Mouse (Mus musculus): ENCODE results near the gene Immp2l.

Immp2l gene

DNA sequence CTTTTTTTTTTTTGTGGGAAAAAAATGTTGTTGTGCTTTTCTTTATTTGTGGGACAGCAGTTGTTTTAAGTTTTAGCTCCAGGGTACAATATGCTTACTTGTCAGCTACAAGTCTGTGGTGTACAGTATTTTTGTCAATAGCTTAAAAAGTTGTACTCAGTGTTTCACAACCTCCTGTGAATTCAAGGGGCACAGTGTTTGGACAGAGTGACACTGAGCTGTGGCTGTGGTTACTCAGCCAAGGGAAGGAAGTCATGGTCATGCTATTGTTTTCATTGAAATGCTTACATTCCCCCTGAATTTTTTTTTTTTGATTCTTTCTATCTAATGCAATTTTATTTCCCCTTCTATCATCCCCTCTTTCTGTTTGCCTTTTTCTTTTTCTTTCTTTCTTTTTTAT, 159.0 kb downstream of the Immp2l start:
- DNase-seq (ENCODE audit: low spot score in 2 of 2), result no peak

DNA sequence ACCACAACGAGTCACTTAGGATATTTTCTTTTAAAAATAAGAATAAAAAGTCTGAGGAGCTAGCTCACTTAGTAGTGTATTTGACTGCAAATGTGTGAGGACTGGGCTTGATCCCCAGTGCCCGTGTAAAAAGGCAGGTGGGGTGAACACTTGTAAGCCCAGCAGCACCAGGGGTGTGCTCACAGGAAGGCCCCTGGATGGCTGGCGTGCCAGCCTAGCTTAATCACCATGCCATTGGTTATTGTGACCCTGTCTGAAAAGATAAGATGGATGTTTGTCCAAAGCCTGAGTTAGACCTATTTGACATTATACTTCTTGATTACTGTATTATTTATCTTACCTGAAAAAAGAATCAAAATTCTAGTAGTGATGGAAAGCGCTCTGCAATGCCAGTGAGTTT, 161.2 kb downstream of the Immp2l start:
- no peak for DNase-seq (ENCODE audit: low spot score in 2 of 2)

DNA sequence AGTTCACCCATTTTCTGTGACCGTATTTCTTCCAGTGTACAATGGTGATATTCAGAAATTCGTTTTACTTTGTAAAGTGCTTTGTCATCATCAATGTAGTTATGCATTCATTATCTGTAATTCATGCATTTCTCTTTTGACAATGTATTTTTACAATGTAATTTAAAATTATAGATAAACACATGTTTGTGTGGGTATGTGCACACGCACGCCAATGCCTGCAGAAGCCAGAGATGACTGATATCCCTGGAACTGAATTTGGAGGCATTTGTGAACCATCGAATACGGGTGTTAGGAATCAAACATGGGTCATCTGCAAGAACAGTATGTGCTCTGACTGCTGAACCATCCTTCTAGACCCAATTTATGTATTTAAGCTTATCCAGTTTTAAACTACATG, 161.6 kb downstream of the Immp2l start:
- DNase-seq (ENCODE audit: low spot score in 2 of 2), result no peak

DNA sequence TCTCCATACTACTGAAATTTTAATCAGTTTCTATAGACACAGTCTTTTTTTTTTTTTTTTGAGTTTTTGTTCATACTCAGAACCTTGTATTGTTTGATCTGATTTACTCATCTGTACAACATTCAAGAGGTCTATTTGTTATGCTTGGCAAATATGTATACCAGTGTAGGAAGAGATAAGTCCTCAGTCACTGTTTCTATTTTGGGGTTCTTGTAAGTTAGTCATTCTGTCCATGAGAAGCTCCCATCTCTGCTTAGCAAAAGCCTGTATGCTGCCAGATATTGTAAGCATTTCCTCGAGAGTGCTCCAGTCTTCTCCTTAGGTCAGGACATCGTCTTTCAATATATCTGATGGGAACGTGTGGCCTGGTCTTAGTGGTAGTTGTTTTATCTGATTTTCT, 168.9 kb downstream of the Immp2l start:
- DNase-seq (ENCODE audit: low spot score in 2 of 2), result no peak

DNA sequence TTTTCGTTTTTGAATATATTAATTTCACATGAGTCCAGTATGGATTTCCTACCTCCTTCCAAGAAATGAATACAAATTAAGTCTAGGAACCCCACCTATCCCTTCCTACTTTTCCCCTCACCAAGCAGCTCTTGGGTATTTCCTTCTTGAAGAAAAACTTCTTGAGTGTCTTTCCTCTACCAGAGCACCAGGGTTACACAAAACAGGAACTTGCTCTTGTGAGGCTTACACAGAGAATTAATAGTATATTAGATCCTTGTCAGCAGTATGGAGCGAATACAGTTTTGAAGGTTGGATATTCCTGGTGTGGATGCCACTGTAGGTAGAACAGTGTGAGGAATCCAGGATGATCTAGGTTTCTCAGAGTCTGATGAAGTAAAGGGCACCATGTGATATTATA, 172.5 kb downstream of the Immp2l start:
- no peak for DNase-seq (ENCODE audit: low spot score in 2 of 2)

DNA sequence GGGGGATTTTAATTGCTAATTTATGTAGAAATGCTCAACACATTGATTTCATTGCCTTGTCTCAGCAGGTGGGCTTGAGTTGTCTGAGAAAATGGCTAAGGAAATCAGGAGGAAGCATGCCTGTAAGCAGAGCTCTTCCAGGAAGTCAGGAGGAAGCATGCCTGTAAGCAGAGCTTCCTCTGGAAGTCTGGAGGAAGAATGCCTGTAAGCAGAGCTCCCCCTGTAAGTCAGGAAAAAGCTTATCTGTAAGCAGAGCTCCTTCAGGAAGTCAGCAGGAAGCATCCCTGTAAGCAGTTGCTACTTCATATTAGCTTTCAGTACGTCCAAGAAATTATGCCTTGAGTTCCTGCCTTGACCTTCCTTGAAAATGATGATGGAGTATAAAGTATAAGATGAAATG, 191.3 kb downstream of the Immp2l start:
- no peak for DNase-seq (ENCODE audit: low spot score in 2 of 2)

DNA sequence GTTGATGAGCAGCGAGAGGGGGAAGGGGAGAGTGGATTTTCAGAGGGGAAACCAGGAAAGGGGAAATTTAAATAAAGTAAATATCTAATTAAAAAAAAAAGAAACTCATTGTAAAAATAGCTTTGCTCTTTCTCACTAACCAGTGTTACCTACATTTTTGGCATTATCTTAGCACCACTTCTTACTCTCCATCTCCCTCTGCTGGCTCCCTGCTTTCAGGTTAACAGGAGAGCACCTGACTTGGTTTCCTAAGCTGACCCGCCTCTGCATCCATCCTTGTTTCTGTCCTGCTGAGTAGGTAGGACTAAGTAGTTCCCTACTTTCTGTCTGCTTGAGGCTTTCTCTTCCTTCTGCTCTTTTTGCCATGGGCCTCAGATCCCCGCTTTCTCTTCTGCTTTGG, 198.0 kb downstream of the Immp2l start:
- DNase-seq (ENCODE audit: low spot score in 2 of 2), result no peak

DNA sequence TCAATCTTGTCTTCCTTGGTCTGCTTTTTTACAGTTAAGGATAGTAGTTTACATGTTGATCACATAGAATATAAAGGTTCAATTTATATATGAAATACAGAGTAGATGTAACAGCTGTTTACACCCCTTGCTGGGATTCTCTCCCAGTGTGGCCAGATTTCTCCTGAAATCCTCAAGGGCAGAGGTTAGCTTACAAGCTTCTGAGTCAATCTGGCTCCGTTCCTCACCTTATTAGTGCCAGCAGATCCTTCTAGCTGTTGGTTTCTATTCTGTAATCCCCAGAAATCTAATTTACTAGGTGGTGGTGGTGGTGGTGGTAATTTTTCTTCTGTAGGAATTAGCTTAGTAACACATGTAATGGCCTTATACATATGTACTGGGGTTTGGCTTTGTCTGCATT, 199.8 kb downstream of the Immp2l start:
- no peak for DNase-seq (ENCODE audit: low spot score in 2 of 2)

DNA sequence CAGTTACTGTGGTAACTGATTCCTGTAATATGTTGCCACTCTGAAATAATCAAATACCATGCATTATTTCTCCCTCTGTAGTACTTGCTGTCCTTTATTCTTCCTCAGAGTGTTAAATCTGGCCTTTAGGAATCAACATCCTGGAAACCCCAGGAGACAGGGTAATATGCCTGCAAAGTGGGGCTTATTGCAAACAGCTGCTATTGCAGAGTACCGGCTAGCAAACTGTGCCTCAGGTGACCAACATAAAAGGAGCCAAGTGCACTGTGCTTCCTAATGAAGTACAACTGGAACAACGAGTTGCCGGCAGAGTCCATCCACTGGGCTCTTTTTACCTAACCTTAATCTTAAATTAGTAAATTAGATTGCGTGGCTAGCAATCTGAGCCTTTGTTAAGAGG, 200.6 kb downstream of the Immp2l start:
- DNase-seq (ENCODE audit: low spot score in 2 of 2), result no peak

DNA sequence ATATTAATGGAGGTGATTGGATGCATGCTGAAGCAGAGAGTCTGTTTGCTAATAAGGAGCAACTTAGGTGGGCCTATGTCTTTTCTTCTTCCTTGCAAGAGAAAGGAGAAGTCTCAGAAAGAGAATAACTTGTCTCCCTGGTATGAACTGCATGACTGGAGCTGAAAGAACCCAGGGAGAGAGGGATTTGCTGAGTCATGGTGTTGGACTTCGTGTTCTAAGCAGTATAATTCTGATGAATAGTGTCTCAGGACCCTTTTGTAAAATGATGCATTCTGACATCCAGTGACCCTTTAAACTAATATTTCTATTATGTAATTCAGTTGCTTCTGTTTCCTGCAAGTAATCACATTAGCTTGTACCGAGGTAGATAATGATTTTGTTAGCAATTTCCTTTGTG, 208.1 kb downstream of the Immp2l start:
- no peak for DNase-seq (ENCODE audit: low spot score in 2 of 2)

DNA sequence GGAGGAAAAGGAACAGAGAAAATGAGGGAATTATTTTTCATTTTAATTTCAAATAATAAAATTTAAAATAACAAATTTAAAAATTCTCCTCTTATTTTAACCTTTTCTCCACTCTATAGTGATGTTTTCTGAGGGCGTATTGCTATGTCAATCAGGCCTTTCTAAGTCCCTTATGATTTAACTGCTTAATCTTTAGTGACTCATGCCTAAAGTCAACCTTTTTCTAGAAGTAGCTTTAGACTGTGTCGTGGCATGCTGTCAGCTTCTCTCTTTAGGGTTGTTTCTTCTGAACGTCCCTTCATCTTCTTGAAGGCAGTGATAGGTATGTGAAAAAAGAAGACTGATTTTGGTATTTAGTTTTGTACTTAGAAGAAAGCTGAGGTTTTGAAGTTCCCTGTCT, 214.0 kb downstream of the Immp2l start:
- DNase-seq (ENCODE audit: low spot score in 2 of 2), result no peak

DNA sequence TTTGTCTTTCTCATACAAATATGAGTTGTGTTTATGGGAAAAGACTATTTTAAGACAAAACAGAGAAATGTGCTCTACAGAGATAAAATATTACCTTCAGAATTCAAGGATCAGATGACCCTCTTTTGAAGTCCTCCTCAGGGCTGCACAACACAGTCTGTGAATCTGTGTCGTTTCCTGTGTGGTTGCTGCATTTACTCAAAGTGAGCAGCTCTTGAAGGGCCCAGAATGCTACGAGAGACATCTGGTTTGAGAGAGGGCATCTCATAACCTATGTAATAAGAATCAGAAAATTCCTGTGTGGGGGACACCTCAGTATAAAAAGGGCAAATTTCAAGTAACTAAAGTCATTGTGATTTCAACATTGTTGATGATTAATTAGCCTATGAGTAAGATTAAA, 217.3 kb downstream of the Immp2l start:
- DNase-seq (ENCODE audit: low spot score in 2 of 2), result no peak

DNA sequence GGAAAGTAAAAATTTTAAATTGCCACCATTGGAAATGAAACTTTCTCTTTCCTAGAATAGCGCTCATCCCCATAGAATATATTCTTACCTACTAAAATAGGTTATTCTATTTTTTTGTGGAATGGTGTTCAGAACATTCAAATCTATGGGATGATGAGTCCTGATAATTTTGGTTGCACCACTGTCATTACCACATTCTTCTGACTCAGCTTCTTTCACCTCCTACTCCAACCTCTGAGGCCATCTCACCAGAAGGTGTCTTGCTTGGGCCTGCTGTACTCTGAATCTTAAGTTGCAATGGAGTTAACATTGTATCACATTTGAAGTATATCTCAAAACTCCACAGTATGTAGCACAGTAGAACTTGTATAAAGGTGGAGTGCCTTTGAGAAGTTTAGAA, 224.4 kb downstream of the Immp2l start:
- DNase-seq (ENCODE audit: low spot score in 2 of 2), result no peak

DNA sequence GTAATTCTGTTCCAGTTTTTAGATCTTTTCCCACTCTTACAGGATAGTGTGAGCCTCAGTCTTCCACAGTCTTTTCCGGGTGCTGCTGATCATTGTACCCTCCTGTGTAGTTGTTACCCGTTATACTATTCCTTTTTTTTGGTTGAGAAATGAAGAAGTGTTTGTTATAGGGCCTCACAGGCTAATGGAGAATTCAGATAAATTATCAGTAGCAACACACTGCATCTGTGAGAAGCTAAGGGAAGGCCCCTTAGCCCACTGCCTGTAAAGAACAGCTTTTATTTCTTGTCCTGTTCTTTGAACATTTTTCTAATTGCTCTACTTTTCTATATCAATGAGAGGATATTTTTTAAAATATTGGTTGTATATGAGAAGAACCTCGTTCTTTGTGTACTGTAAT, 226.2 kb downstream of the Immp2l start:
- no peak for DNase-seq (ENCODE audit: low spot score in 2 of 2)

DNA sequence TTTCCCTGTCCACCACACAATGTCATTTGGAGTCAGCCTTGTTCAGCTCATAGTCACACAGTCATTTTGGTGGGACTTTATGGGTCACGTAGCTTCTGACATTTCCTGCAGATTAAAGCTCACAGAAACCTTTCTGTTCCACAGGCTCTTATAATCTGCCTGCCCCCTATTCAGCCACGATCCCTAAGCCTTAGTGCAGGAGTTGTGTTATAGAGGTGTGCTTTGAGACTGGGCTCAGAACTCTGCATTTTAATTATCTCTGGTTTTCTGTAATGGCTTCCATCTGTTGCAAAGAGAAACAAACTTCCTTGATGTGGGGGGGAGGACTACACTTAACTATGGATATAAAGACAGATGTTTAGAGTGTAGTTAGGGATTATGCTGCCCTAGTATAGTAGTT, 234.0 kb downstream of the Immp2l start:
- no peak for DNase-seq (ENCODE audit: low spot score in 2 of 2)

DNA sequence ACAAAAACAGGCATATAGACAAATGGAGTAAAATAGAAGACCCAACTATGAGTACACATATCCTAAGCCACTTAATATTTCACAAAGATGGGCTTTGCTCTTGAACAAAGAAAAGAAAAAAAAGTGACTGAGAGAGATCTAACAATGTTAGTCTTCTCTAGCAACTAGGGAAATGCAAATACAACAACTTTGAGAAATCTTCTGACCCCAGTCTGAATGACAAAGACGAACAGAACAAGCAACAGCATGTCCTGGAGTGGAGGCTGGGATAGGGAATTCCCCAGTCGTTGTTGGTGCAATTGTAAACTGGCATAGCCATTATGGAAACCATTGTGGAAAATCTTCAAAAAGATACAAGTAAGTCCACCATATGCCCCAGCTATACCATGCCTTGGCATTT, 235.7 kb downstream of the Immp2l start:
- no peak for DNase-seq (ENCODE audit: low spot score in 2 of 2)

DNA sequence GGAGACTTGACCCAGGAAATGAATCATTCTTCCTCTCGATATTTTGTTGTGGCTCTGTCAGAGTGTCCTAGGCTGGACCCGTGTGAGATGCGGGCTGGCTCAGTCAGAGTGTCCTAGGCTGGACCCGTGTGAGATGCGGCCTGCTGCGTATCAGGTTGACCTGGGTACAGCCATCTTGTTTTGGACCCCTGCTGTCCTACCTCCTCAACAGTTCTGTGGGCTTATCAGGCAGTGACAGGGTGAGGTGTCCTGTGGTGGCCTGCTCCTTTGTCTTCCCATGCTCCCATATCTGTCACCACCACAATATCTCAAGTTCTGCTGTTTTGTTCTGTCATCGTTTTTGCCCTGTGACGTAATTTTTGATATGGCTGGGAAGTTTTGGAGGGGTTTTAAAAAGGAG, 250.2 kb downstream of the Immp2l start:
- no peak for DNase-seq (ENCODE audit: low spot score in 2 of 2)

DNA sequence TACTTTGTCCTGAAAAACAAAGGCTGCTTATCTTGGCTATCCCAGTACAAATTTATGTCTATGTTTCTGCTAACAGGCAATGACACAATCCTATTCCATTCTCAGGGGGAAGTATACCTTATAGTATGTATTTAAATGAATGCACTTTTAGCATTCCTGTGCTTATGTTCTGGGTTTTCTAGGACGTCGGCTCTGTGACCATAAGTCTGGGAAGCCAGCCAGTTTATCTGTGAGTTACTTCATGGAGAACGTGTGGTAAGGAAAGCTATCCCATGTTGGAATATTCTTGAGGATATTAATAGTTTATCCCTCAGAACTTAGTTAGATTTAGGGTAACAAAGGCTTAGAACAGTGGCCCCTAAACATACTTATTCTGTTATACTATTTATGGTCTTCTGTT, 251.5 kb downstream of the Immp2l start:
- DNase-seq (ENCODE audit: low spot score in 2 of 2), result no peak

DNA sequence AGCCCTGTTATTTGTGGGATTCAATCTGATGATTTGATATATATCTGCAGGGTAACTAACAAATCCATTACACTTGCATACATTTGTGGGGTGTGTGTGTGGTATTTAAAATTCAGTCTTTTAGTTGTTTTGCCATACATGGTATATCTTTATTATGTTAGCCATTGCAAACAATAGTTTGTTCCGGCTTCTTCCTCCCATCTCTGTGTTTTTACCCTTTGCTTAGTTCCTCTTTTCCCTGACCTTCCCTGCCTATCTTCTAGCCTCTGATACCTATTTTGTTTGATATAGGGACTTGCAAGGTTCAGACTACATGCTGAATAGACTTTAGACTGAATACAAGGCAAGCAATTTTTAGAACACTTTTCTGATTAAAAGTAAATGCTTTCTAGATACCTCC, 254.0 kb downstream of the Immp2l start:
- DNase-seq (ENCODE audit: low spot score in 2 of 2), result no peak

DNA sequence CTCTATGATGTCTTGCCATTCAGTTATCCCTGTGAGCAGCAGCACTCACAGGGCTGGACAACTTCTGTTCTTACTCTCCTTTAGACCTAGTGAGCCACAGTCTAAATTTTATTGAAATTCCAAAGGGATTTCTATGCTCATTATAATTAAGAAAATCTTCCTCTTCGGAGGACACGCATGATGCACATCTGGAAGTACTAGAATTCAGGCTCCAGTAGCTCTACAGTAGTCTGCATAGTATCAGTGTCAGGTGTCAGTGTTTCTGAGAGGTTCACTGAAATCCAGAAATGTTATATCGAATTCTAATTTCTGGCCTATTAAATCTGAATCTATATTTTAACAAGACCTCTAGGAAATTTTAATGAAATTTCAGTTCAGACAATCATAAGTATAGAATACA, 265.2 kb downstream of the Immp2l start:
- no peak for DNase-seq (ENCODE audit: low spot score in 2 of 2)

DNA sequence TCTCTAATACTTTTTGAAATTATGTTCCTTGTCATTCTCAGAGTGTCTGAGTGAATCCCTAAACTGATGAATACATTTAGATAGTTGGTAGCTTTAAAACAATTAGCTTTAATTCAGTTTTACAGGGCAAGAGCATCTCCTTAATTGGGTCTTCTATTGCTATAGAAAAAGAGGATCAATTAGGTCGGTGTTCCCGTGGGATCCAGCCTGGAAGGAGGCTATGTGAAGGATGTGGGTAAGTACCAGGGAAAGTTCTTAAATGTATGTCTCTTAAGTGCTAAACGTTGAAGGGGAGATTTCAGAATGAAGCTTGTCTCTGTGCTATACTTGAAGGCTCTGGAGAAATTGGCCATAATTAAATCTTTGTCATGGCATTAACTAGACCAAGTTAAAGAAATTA, 283.1 kb downstream of the Immp2l start:
- DNase-seq (ENCODE audit: low spot score in 2 of 2), result no peak

DNA sequence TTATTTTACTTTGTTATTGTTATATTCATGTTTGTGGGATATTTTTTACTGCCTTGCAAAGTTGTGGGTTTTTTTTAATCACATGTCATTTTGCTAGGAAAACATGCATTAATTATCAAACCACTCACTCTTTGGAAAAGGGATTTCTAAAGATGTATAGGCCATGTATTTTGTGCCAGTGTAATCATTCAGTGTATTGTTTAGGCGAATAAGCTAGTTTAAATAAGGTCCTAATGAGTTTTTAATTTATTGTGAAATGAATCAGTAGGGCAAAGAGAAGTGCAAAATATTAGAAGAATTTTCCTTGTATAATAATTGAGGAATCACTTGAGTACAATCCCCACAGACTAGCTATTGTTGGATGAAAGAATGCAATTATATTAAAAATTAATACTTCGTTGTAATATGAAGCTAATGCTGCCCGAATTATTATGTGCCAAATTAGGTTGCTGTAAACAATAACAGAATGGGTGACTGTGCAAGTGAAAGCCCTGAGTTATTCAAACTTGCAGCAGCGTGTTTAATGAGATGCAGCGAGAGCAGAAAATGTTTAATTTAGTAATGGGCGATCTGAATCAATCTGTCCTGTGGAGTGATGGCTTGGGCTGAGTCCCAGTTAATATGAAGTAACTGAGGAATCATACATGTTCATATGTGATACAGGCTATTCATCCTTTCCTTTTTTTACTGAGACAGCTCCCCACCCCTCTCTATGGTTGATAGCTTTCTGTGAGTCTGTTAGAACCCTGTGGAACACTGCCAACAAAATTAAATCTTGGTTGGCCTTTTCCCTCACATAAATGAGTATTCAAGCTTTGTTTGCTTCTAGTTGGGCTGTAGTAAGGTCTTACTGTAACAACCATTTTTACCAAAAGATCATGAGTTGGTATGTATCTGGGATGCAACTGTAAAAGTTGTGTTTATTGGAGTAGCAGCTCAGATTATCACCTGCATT, 285.1 kb downstream of the Immp2l start:
- DNase-seq (ENCODE audit: low spot score in 2 of 2), result no peak

DNA sequence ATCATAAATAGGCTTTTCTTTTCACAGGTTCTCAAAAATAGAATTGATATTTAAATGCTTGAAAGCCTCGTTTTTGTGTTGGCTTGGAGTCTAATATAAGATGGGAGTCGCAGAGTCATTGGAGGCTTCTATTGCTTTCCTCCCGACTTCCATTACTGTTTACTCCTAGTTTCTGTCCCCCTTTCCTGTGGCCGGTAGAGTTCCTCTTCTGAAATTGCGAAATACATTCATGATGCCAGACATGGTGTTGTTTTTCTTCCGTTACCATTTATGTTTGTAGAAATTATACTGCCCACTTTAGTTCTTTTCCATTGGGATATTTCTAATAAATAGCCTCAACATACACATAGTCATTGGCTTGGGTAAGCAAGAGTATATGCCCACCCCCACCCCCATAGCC, 289.5 kb downstream of the Immp2l start:
- no peak for DNase-seq (ENCODE audit: low spot score in 2 of 2)

Measured in thymus, postnatal 10 days (tissue).